Mouse (Mus musculus): ENCODE data around the gene Arhgap45. TPM values are rescaled to one million over a fixed set of nuclear protein-coding genes. Genes with fewer than 3 reads are reported as not detected.
"Not testable (repeated sequence)": the region's sequence is repeated elsewhere in the genome, so short reads cannot be mapped to it uniquely, and the experiment has no call there.

Gene Arhgap45
- polyA plus RNA-seq, 2 experiments = 3.4 to 12.8 TPM

- DNase-seq (ENCODE audit: low spot score) (no peak), ATAC-seq (ENCODE audit: low FRiP score, low read depth) (no peak)
- peaks cover 41% of the 10 kb centered on the region for H3K36me3 ChIP-seq (ENCODE audit: control insufficient read depth, insufficient read depth, low read length)
- TF ChIP-seq POLR2A (IDR thresholded peaks at IDR 0.05; ENCODE audit: borderline replicate concordance, extremely low read depth, insufficient read depth, insufficient read length) = no peak
- 81% methylated on average over 8 of the region's 8 CpGs for WGBS
- peaks cover 10% of the 10 kb centered on the region for H3K4me1 ChIP-seq (ENCODE audit: control insufficient read depth, insufficient read depth, low read length)
- no peak overlapping the region for H3K4me3 ChIP-seq (replicated peaks; ENCODE audit: low read length)
- no peaks in the 10 kb centered on the region for H3K9me3 ChIP-seq (ENCODE audit: control insufficient read depth, low read length)
- H3K4me2 ChIP-seq (replicated peaks; ENCODE audit: low read depth, low read length, severe bottlenecking) = no peak overlapping the region
- H3K9ac ChIP-seq (ENCODE audit: low read depth, low read length, severe bottlenecking) = no peak overlapping the region
- H3K27me3 ChIP-seq (ENCODE audit: control insufficient read depth, insufficient read depth, low read length) = no peaks in the 10 kb centered on the region
- no peak overlapping the region for H3K27ac ChIP-seq (replicated peaks; ENCODE audit: low read depth, low read length)
These were observed 18.7 kb downstream of the Arhgap45 start for GRCm38 (mm10) chr10:80035148-80035547.

GRCm38 (mm10) chr10:80035686-80036085 lies 19.2 kb downstream of the Arhgap45 start:
- H3K4me1 ChIP-seq (ENCODE audit: control insufficient read depth, insufficient read depth, low read length) = peaks cover 10% of the 10 kb centered on the region
- H3K4me2 ChIP-seq (replicated peaks; ENCODE audit: low read depth, low read length, severe bottlenecking) = no peak overlapping the region
- 93% methylated on average over 5 of the region's 5 CpGs for WGBS
- H3K9me3 ChIP-seq (ENCODE audit: control insufficient read depth, low read length) = no peaks in the 10 kb centered on the region
- ATAC-seq (ENCODE audit: low FRiP score, low read depth) (no peak), DNase-seq (ENCODE audit: low spot score) (no peak)
- H3K27ac ChIP-seq (replicated peaks; ENCODE audit: low read depth, low read length) = no peak overlapping the region
- 0 out of 2 replicates have a peak overlapping the region, but pooled peaks have one; percentile 28 for H3K9ac ChIP-seq (ENCODE audit: low read depth, low read length, severe bottlenecking)
- no peak overlapping the region for H3K4me3 ChIP-seq (replicated peaks; ENCODE audit: low read length)
- H3K36me3 ChIP-seq (ENCODE audit: control insufficient read depth, insufficient read depth, low read length) = peaks cover 41% of the 10 kb centered on the region
- TF ChIP-seq POLR2A (IDR thresholded peaks at IDR 0.05; ENCODE audit: borderline replicate concordance, extremely low read depth, insufficient read depth, insufficient read length) = no peak
- H3K27me3 ChIP-seq (ENCODE audit: control insufficient read depth, insufficient read depth, low read length) = no peaks in the 10 kb centered on the region

GRCm38 (mm10) chr10:80036832-80037231 lies 20.4 kb downstream of the Arhgap45 start:
- H3K9ac ChIP-seq (ENCODE audit: low read depth, low read length, severe bottlenecking) = no peak overlapping the region
- no peak for TF ChIP-seq POLR2A (IDR thresholded peaks at IDR 0.05; ENCODE audit: borderline replicate concordance, extremely low read depth, insufficient read depth, insufficient read length)
- no peaks in the 10 kb centered on the region for H3K27me3 ChIP-seq (ENCODE audit: control insufficient read depth, insufficient read depth, low read length)
- 98% methylated on average over 13 of the region's 13 CpGs for WGBS
- ATAC-seq (ENCODE audit: low FRiP score, low read depth) = no peak
- no peak overlapping the region for H3K4me2 ChIP-seq (replicated peaks; ENCODE audit: low read depth, low read length, severe bottlenecking)
- H3K36me3 ChIP-seq (ENCODE audit: control insufficient read depth, insufficient read depth, low read length) = peaks cover 41% of the 10 kb centered on the region
- peaks cover 10% of the 10 kb centered on the region for H3K4me1 ChIP-seq (ENCODE audit: control insufficient read depth, insufficient read depth, low read length)
- no peaks in the 10 kb centered on the region for H3K9me3 ChIP-seq (ENCODE audit: control insufficient read depth, low read length)
- DNase-seq (ENCODE audit: low spot score) = no peak
- H3K4me3 ChIP-seq (replicated peaks; ENCODE audit: low read length) = no peak overlapping the region
- no peak overlapping the region for H3K27ac ChIP-seq (replicated peaks; ENCODE audit: low read depth, low read length)

GRCm38 (mm10) chr10:80039559-80039979 lies 23.1 kb downstream of the Arhgap45 start, which contains the start of gene Polr2e:
TSS of gene Polr2e (minus strand) at chr10:80039795.
- peaks cover 38% of the 10 kb centered on the region for H3K36me3 ChIP-seq (ENCODE audit: control insufficient read depth, insufficient read depth, low read length)
- peak within 1 kb of the TSS; percentile 93 for H3K4me3 ChIP-seq (replicated peaks; ENCODE audit: low read length)
- peak within 1 kb of the TSS; percentile 80 for H3K9ac ChIP-seq (ENCODE audit: low read depth, low read length, severe bottlenecking)
- ATAC-seq (ENCODE audit: low FRiP score, low read depth) (peak; percentile 99), DNase-seq (ENCODE audit: low spot score) (peak; percentile 99)
- no peaks in the 10 kb centered on the region for H3K27me3 ChIP-seq (ENCODE audit: control insufficient read depth, insufficient read depth, low read length)
- no peaks in the 10 kb centered on the region for H3K9me3 ChIP-seq (ENCODE audit: control insufficient read depth, low read length)
- H3K27ac ChIP-seq (replicated peaks; ENCODE audit: low read depth, low read length) = peak within 1 kb of the TSS; percentile 50; the same call in 1 of the 2 replicates
- peaks cover 10% of the 10 kb centered on the region for H3K4me1 ChIP-seq (ENCODE audit: control insufficient read depth, insufficient read depth, low read length)
- WGBS = 2% methylated on average over 40 of the region's 40 CpGs
- peak within 1 kb of the TSS; percentile 73 for H3K4me2 ChIP-seq (replicated peaks; ENCODE audit: low read depth, low read length, severe bottlenecking)
- TF ChIP-seq POLR2A (IDR thresholded peaks at IDR 0.05; ENCODE audit: borderline replicate concordance, extremely low read depth, insufficient read depth, insufficient read length) = peak; percentile 76; the same call in 1 of the 2 replicates

- not testable (repeated sequence) for H3K4me1 ChIP-seq (ENCODE audit: control insufficient read depth, insufficient read depth, low read length); DNase-seq (ENCODE audit: low spot score); ATAC-seq (ENCODE audit: low FRiP score, low read depth); H3K4me3 ChIP-seq (replicated peaks; ENCODE audit: low read length); H3K9me3 ChIP-seq (ENCODE audit: control insufficient read depth, low read length); H3K27me3 ChIP-seq (ENCODE audit: control insufficient read depth, insufficient read depth, low read length); H3K9ac ChIP-seq (ENCODE audit: low read depth, low read length, severe bottlenecking); H3K27ac ChIP-seq (replicated peaks; ENCODE audit: low read depth, low read length); H3K4me2 ChIP-seq (replicated peaks; ENCODE audit: low read depth, low read length, severe bottlenecking)
- peaks cover 19% of the 10 kb centered on the region for H3K36me3 ChIP-seq (ENCODE audit: control insufficient read depth, insufficient read depth, low read length)
- WGBS = 91% methylated on average over 8 of the region's 8 CpGs
These were observed 25.1 kb downstream of the Arhgap45 start for GRCm38 (mm10) chr10:80041409-80042060.
